Mouse (Mus musculus): Measurements from ENCODE around the gene Mlana. TPM values are rescaled to one million over a fixed set of nuclear protein-coding genes. Genes with fewer than 3 reads are reported as not detected.

The Mlana gene
- under 1 TPM; 0.50 to 0.84 TPM for total RNA-seq (2021)
- long read RNA-seq, experiment 1 = 0 reads
- long read RNA-seq, experiment 2, partial matches to known transcripts = 0 of 1 reads
- long read RNA-seq, experiment 2, other reads (novel, unspliced or antisense) = 0 of 1 reads

- intact Hi-C loops (cut with DNase I) = no loop called here
- no peak for TF ChIP-seq CTCF (IDR thresholded peaks at IDR 0.05)
- DNase-seq (ENCODE audit: extremely low spot score in 1 of 2, low spot score in 2 of 2) = no peak
- Histone ChIP-seq H3K27ac (no peak within 1 kb of the TSS), H3K4me3 (no peak within 1 kb of the TSS)
Observed at GRCm38 (mm10) chr19:29697245-29697874, at the start of gene Mlana. Gene Mlana (plus strand): TSS chr19:29697824.

- intact Hi-C loops (cut with DNase I) = no loop called here
- no peak for DNase-seq (ENCODE audit: extremely low spot score in 1 of 2, low spot score in 2 of 2)
- Histone ChIP-seq H3K27ac (peak overlapping the region; percentile 92), H3K4me3 (peak overlapping the region; percentile 94)
- TF ChIP-seq CTCF (IDR thresholded peaks at IDR 0.05) = no peak
Observed at GRCm38 (mm10) chr19:29648550-29648914, 49.1 kb upstream of the Mlana start.

GRCm38 (mm10) chr19:29649683-29650082 is 47.9 kb upstream of the Mlana start:
- H3K27ac ChIP-seq = no peak overlapping the region
- intact Hi-C loops (cut with DNase I) = no loop called here
- DNase-seq (ENCODE audit: extremely low spot score in 1 of 2, low spot score in 2 of 2) = no peak
- no peak overlapping the region for H3K4me3 ChIP-seq
- no peak for TF ChIP-seq CTCF (IDR thresholded peaks at IDR 0.05)

GRCm38 (mm10) chr19:29653768-29654265 is 43.8 kb upstream of the Mlana start:
- no peak for TF ChIP-seq CTCF (IDR thresholded peaks at IDR 0.05)
- intact Hi-C loops (cut with DNase I) = no loop called here
- no peak overlapping the region for H3K4me3 ChIP-seq
- no peak overlapping the region for H3K27ac ChIP-seq
- DNase-seq (ENCODE audit: extremely low spot score in 1 of 2, low spot score in 2 of 2) = no peak

- Histone ChIP-seq H3K27ac (no peak overlapping the region), H3K4me3 (no peak overlapping the region)
- no peak for DNase-seq (ENCODE audit: extremely low spot score in 1 of 2, low spot score in 2 of 2)
- intact Hi-C loops (cut with DNase I) = no loop called here
- no peak for TF ChIP-seq CTCF (IDR thresholded peaks at IDR 0.05)
Observed at GRCm38 (mm10) chr19:29655148-29655547, 42.5 kb upstream of the Mlana start.

- intact Hi-C loops (cut with DNase I) = no loop called here
- no peak for DNase-seq (ENCODE audit: extremely low spot score in 1 of 2, low spot score in 2 of 2)
- Histone ChIP-seq H3K4me3 (no peak overlapping the region), H3K27ac (no peak overlapping the region)
- no peak for TF ChIP-seq CTCF (IDR thresholded peaks at IDR 0.05)
Observed at GRCm38 (mm10) chr19:29656029-29656428, 41.6 kb upstream of the Mlana start.

- H3K4me3 ChIP-seq = no peak overlapping the region
- intact Hi-C loops (cut with DNase I) = no loop called here
- no peak overlapping the region for H3K27ac ChIP-seq
- TF ChIP-seq CTCF (IDR thresholded peaks at IDR 0.05) = no peak
- DNase-seq (ENCODE audit: extremely low spot score in 1 of 2, low spot score in 2 of 2) = no peak
Observed at GRCm38 (mm10) chr19:29656620-29657019, 41.0 kb upstream of the Mlana start.

GRCm38 (mm10) chr19:29657033-29657432 is 40.6 kb upstream of the Mlana start:
- Histone ChIP-seq H3K27ac (no peak overlapping the region), H3K4me3 (no peak overlapping the region)
- TF ChIP-seq CTCF (IDR thresholded peaks at IDR 0.05) = no peak
- no peak for DNase-seq (ENCODE audit: extremely low spot score in 1 of 2, low spot score in 2 of 2)
- intact Hi-C loops (cut with DNase I) = no loop called here

- intact Hi-C loops (cut with DNase I) = no loop called here
- Histone ChIP-seq H3K27ac (no peak overlapping the region), H3K4me3 (no peak overlapping the region)
- no peak for TF ChIP-seq CTCF (IDR thresholded peaks at IDR 0.05)
- no peak for DNase-seq (ENCODE audit: extremely low spot score in 1 of 2, low spot score in 2 of 2)
Observed at GRCm38 (mm10) chr19:29657558-29657957, 40.1 kb upstream of the Mlana start.

GRCm38 (mm10) chr19:29658836-29659235 is 38.8 kb upstream of the Mlana start:
- intact Hi-C loops (cut with DNase I) = no loop called here
- no peak for TF ChIP-seq CTCF (IDR thresholded peaks at IDR 0.05)
- DNase-seq (ENCODE audit: extremely low spot score in 1 of 2, low spot score in 2 of 2) = no peak
- Histone ChIP-seq H3K27ac (no peak overlapping the region), H3K4me3 (no peak overlapping the region)

GRCm38 (mm10) chr19:29659705-29660104 is 37.9 kb upstream of the Mlana start:
- TF ChIP-seq CTCF (IDR thresholded peaks at IDR 0.05) = no peak
- no peak for DNase-seq (ENCODE audit: extremely low spot score in 1 of 2, low spot score in 2 of 2)
- H3K27ac ChIP-seq = no peak overlapping the region
- no peak overlapping the region for H3K4me3 ChIP-seq
- intact Hi-C loops (cut with DNase I) = no loop called here

- intact Hi-C loops (cut with DNase I) = no loop called here
Observed at GRCm38 (mm10) chr19:29660835-29661764, 36.5 kb upstream of the Mlana start.

More at GRCm38 (mm10) chr19:29660835-29661764, 36.5 kb upstream of the Mlana start:
- TF ChIP-seq CTCF (IDR thresholded peaks at IDR 0.05) = no peak
- DNase-seq (ENCODE audit: extremely low spot score in 1 of 2, low spot score in 2 of 2) = no peak
- Histone ChIP-seq H3K4me3 (no peak overlapping the region), H3K27ac (no peak overlapping the region)
